Mouse (Mus musculus): ENCODE measurements around the gene Aida.
A peak's percentile ranks its signal among the peaks of the same experiment; 100 is the strongest.
"Not testable (repeated sequence)": the region's sequence is repeated elsewhere in the genome, so short reads cannot be mapped to it uniquely, and the experiment has no call there.

Gene Aida

GRCm38 (mm10) chr1:183315783-183316182 is 19.4 kb downstream of the Aida start:
- no peak for DNase-seq (ENCODE audit: low read depth, low spot score)

- no peak for DNase-seq (ENCODE audit: low read depth, low spot score)
These were observed 24.3 kb downstream of the Aida start for GRCm38 (mm10) chr1:183320708-183321107.

GRCm38 (mm10) chr1:183322496-183322895 is 26.1 kb downstream of the Aida start:
- DNase-seq (ENCODE audit: low read depth, low spot score), result not testable (repeated sequence)

GRCm38 (mm10) chr1:183323923-183324322 is 27.5 kb downstream of the Aida start:
- no peak for DNase-seq (ENCODE audit: low read depth, low spot score)

- no peak for DNase-seq (ENCODE audit: low read depth, low spot score)
These were observed 28.0 kb downstream of the Aida start for GRCm38 (mm10) chr1:183324433-183324832.

GRCm38 (mm10) chr1:183327171-183327570 is 30.8 kb downstream of the Aida start:
- no peak for DNase-seq (ENCODE audit: low read depth, low spot score)

GRCm38 (mm10) chr1:183342902-183343301 is 46.5 kb downstream of the Aida start:
- not testable (repeated sequence) for DNase-seq (ENCODE audit: low read depth, low spot score)

- peak; percentile 84 for DNase-seq (ENCODE audit: low read depth, low spot score)
These were observed 48.8 kb downstream of the Aida start for GRCm38 (mm10) chr1:183344886-183345816.

- DNase-seq (ENCODE audit: low read depth, low spot score), result no peak
These were observed 49.4 kb downstream of the Aida start for GRCm38 (mm10) chr1:183345817-183346195.

- DNase-seq (ENCODE audit: low read depth, low spot score), result peak; percentile 57
These were observed 53.5 kb downstream of the Aida start for GRCm38 (mm10) chr1:183349840-183350239.

- DNase-seq (ENCODE audit: low read depth, low spot score), result no peak
These were observed 62.5 kb downstream of the Aida start for GRCm38 (mm10) chr1:183358901-183359300.

- DNase-seq (ENCODE audit: low read depth, low spot score), result no peak
These were observed 65.9 kb downstream of the Aida start for GRCm38 (mm10) chr1:183362301-183362700.

GRCm38 (mm10) chr1:183362729-183363576 is 66.6 kb downstream of the Aida start:
- no peak for DNase-seq (ENCODE audit: low read depth, low spot score)

GRCm38 (mm10) chr1:183363577-183363867 is 67.1 kb downstream of the Aida start:
- DNase-seq (ENCODE audit: low read depth, low spot score), result no peak

- DNase-seq (ENCODE audit: low read depth, low spot score), result no peak
These were observed 70.0 kb downstream of the Aida start for GRCm38 (mm10) chr1:183366361-183366760.

- no peak for DNase-seq (ENCODE audit: low read depth, low spot score)
These were observed 72.4 kb downstream of the Aida start for GRCm38 (mm10) chr1:183368601-183369400.

- peak; percentile 78 for DNase-seq (ENCODE audit: low read depth, low spot score)
These were observed 73.1 kb downstream of the Aida start, which contains the start of gene Mia3 for GRCm38 (mm10) chr1:183369427-183370014. Mia3 (minus strand) TSS chr1:183369553.

- no peak for DNase-seq (ENCODE audit: low read depth, low spot score)
These were observed 78.3 kb downstream of the Aida start for GRCm38 (mm10) chr1:183374728-183375127.

Measured in retina, postnatal 7 days (tissue).